Mouse (Mus musculus): Measurements from ENCODE around the gene Ambp. TPM values are rescaled to one million over a fixed set of nuclear protein-coding genes. Genes with fewer than 3 reads are reported as not detected.

The Ambp gene
- polyA plus RNA-seq (2015; fragmentation: Nextera tagmentation; extraction: Ambion mirVana): 0.26 and 2.8 TPM in 2 replicates

DNA sequence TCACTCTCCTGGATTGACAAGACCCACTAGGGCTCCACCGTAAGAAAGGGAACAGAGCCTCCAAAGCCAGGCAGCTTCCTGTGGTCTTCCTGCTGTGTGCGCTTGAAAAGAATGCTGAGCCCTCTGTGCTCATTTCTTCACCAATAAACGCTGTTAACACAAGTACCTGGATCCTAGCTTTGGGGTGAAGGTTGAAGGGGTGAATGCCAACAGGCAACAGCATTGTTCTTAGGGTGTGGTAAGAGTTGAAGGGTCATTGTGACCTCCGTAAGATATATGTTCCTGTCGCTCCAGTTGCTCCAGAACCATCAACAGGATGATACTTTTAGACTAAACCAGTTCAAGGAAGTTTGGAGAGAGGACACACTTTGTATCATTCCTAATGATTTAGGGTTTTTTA is at the start of gene Ambp:
Ambp (minus strand) TSS at position 101 of the 400 bp plus-strand sequence.
- 64% methylated on average over 5 of the region's 5 CpGs for WGBS
- Histone ChIP-seq H3K27me3 (replicated peaks) (no peaks in the 10 kb centered on the region), H3K4me1 (peaks cover 3% of the 10 kb centered on the region; the same call in 1 of the 2 replicates), H3K4me3 (no peak within 1 kb of the TSS), H3K36me3 (replicated peaks) (no peaks in the 10 kb centered on the region), H3K4me2 (no peak within 1 kb of the TSS), H3K27ac (no peak within 1 kb of the TSS), H3K9ac (no peak within 1 kb of the TSS), H3K9me3 (no peaks in the 10 kb centered on the region)
- ATAC-seq (replicated peaks): no peak

DNA sequence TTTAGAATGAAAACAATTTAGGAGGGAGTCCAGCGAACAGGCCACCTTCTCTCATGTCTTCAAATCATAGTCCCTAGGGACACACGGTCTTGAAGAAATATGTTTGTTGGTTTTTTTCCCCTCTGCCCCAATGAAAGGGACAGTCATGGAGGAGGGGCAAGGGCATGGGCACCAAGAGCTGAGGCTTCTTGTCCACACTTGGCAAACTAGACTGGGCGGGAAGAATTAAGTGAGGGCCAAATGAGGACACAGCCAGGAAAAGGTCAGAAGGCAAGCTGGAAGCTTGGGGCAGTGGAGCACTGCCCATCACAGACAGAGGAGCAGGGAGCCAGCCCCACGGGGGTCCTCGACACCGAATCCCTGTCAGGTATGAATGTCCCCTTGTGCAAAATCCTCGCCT is 49.3 kb upstream of the Ambp start:
- Histone ChIP-seq H3K27ac (no peak overlapping the region), H3K9me3 (no peaks in the 10 kb centered on the region), H3K4me1 (no peaks in the 10 kb centered on the region), H3K9ac (no peak overlapping the region), H3K4me3 (no peak overlapping the region), H3K27me3 (replicated peaks) (no peaks in the 10 kb centered on the region), H3K36me3 (replicated peaks) (no peaks in the 10 kb centered on the region), H3K4me2 (no peak overlapping the region)
- ATAC-seq (replicated peaks): no peak
- 88% methylated on average over 7 of the region's 7 CpGs for WGBS

DNA sequence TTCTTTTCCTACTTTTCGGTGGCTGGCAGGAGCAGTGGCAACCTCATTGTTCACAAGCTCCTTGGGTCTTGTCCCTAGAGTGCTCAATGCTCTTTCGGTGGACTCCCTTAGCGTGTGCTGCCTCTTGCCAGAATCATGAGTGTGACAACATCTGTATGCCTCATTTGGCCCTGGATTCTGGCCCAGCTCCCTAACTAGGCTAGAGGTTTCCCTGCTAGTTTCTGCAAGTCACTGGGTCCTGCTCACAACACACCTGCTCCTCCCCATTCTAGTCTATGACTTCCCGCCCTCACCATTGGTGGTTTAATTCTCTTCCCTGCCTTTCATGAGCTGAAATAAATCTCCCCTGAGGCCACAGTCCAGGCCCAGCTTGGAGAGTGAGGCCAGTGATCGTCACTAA is 44.8 kb upstream of the Ambp start:
- Histone ChIP-seq H3K4me3 (no peak overlapping the region), H3K27me3 (replicated peaks) (no peaks in the 10 kb centered on the region), H3K9ac (no peak overlapping the region), H3K36me3 (replicated peaks) (no peaks in the 10 kb centered on the region), H3K9me3 (no peaks in the 10 kb centered on the region), H3K27ac (no peak overlapping the region), H3K4me1 (no peaks in the 10 kb centered on the region), H3K4me2 (no peak overlapping the region)
- no peak for ATAC-seq (replicated peaks)
- 91% methylated on average over 5 of the region's 5 CpGs for WGBS

DNA sequence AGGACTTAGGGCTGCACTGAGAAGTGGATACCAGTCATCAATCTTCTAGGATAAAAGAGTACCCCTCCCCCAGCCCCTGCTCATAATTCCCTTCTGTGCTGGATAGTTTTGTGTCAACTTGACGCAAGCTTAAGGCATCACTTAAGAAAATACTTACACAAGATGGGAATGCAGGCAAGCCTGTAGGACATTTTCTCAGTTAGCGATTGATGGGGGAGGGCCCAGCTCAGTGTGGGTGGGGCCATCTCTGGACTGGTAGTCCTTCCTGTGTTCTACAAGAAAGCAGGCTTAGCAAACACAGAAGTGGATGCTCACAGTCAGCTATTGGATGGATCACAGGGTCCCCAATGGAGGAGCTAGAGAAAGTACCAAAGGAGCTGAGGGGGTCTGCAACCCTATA is 39.8 kb upstream of the Ambp start:
- H3K4me1 ChIP-seq: no peaks in the 10 kb centered on the region
- H3K9ac ChIP-seq: no peak overlapping the region
- no peaks in the 10 kb centered on the region for H3K27me3 ChIP-seq (replicated peaks)
- no peak overlapping the region for H3K4me3 ChIP-seq
- H3K36me3 ChIP-seq (replicated peaks): no peaks in the 10 kb centered on the region
- H3K4me2 ChIP-seq: no peak overlapping the region
- no peaks in the 10 kb centered on the region for H3K9me3 ChIP-seq
- 90% methylated on average over 2 of the region's 2 CpGs for WGBS
- H3K27ac ChIP-seq: no peak overlapping the region
- ATAC-seq (replicated peaks): no peak

DNA sequence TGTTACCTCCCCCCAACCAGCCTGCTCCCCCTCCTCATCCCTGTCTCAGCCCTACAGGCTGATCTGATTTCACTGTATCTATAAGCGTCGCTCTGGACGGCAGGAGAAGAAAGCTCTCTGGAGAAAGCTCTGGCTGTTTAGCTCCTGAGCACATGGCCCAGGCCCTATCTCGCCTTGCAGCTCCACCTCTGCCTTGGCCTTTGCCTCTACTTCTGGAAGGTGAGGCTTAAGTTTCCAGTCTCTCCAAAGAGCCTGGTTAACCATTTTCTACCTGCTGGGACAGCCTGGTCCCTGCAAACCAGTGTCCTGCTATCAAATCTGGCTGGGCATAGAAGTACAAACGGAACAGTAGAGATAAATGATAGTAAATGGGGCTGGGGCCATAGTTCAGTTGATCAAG is 37.0 kb upstream of the Ambp start:
- no peak overlapping the region for H3K4me3 ChIP-seq
- no peak overlapping the region for H3K4me2 ChIP-seq
- no peaks in the 10 kb centered on the region for H3K9me3 ChIP-seq
- H3K27me3 ChIP-seq (replicated peaks): no peaks in the 10 kb centered on the region
- WGBS: 73% methylated on average over 5 of the region's 5 CpGs
- no peak for ATAC-seq (replicated peaks)
- H3K27ac ChIP-seq: no peak overlapping the region
- H3K9ac ChIP-seq: no peak overlapping the region
- no peaks in the 10 kb centered on the region for H3K36me3 ChIP-seq (replicated peaks)
- H3K4me1 ChIP-seq: no peaks in the 10 kb centered on the region

DNA sequence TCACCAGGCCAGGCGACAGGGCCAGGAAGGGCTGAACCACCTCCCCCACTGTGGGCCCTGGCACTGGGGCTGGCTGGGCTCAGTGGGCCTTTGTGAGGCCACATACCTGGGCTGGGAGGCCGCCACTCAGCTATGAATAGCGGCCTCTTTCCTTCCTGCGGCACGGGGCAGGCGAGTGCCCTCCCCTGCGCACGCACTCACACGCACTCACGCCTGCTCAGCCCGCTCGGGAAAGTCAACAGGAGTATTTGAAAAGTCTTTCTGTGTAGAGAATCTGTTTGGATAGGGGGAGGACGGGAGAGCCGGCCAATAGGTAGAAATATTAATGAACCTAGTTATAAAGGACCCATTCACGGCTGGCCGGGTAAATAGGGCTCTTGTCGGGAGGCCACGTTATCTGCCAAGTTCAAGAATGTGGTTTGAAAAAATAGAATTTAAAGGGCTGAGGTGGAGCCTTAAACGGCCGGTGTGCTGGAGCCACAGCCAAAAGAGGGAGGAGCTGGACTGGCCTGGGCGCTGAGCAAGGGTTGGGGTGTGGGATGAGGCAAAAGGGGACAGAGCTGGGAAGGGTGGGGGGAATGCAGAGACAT is 31.8 kb upstream of the Ambp start:
- H3K36me3 ChIP-seq (replicated peaks): no peaks in the 10 kb centered on the region
- no peaks in the 10 kb centered on the region; the same call in 1 of the 2 replicates for H3K4me1 ChIP-seq
- H3K9me3 ChIP-seq: no peaks in the 10 kb centered on the region
- no peak overlapping the region for H3K9ac ChIP-seq
- WGBS: 44% methylated on average over 21 of the region's 21 CpGs
- peak; percentile 67 for ATAC-seq (replicated peaks)
- H3K4me3 ChIP-seq: no peak overlapping the region
- no peak overlapping the region for H3K4me2 ChIP-seq
- no peak overlapping the region for H3K27ac ChIP-seq
- no peaks in the 10 kb centered on the region for H3K27me3 ChIP-seq (replicated peaks)

DNA sequence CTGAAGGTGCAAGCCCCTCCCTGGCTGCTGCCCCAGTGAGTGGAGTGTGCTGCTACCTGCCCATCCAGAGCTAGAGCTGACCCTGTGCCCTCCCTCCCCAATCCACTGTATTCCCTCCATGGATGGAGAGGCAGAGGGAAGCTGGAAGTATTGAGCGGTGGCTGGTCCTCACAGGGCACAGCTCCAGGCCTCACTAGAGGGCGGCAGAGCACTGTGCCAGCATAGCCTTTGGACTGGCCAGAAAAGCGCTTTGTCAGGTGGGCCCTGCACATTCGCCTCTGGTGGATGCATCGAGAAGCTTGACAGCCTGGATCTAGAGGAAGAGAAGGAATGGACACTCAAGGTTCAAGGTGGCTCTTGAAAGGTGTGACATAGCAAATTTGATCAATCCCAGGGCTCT is 27.0 kb upstream of the Ambp start:
- WGBS: 9% methylated on average over 5 of the region's 5 CpGs
- Histone ChIP-seq H3K36me3 (replicated peaks) (no peaks in the 10 kb centered on the region), H3K4me1 (no peaks in the 10 kb centered on the region; the same call in 1 of the 2 replicates), H3K4me3 (no peak overlapping the region), H3K27ac (no peak overlapping the region), H3K4me2 (no peak overlapping the region), H3K9ac (no peak overlapping the region), H3K27me3 (replicated peaks) (no peaks in the 10 kb centered on the region), H3K9me3 (no peaks in the 10 kb centered on the region)
- peak; percentile 92 for ATAC-seq (replicated peaks)

DNA sequence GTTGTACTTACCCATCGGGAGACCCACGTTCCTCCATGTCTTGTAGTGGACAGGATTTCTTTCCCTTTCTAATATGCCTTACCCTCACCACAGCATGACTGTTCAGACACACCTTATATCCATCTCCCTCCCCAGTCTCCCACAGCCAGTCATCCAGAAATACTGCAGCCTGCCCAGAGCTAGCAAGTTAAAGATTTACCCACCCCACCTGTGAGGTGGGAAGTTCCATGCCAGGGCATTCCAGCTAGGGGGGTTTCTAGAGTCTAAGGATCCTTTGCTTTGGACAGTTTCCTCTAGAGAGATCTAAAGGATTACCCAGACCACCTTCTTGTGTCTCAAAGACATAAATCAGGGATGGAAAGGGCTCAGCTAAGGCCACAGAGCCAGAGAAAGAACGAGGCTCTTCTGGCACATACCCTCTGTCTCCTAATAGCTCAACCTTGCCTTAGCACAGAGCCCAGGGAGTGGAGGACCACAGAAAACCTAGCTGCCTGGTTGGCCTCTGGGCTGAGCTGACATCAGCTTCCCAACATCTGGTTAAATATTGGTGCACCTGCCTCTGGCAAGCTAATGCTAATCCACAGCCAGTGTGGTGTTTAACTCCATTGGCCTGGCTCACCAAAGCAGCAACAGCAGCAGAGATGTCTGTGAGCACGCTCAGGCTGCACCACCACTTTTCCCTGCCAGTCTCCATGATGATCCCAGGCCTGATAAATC is 17.5 kb upstream of the Ambp start, which contains the start of gene Kif12:
Kif12 (minus strand) TSS at position 163 of the 717 bp plus-strand sequence.
- WGBS: 82% methylated on average over 4 of the region's 4 CpGs
- ATAC-seq (replicated peaks): no peak

DNA sequence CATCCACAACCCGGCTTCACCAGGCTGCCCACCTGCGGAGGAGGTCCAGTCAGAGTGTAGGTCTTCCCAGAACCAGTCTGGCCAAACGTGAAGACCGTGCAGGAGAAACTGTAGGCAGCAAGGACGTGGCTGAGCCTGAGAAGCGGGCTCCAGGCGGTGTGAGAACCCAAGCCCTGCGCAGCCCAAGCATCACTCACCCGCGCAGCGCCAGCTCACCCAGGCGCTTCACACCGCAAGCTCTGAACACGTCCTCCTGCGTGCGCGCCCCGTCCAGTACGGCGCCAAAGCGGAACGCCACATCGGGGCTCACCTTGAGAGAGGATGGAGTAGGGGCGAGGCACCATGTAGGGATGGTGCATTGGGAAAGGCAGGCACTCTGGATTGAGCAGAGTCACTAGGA is 16.5 kb upstream of the Ambp start:
- Histone ChIP-seq H3K27ac (no peak overlapping the region), H3K4me1 (no peaks in the 10 kb centered on the region), H3K36me3 (replicated peaks) (no peaks in the 10 kb centered on the region), H3K4me3 (no peak overlapping the region), H3K9me3 (no peaks in the 10 kb centered on the region), H3K9ac (no peak overlapping the region), H3K4me2 (no peak overlapping the region), H3K27me3 (replicated peaks) (no peaks in the 10 kb centered on the region)
- ATAC-seq (replicated peaks): peak; percentile 69
- WGBS: 59% methylated on average over 24 of the region's 24 CpGs

More for the DNA sequence above, 17.5 kb upstream of the Ambp start, which contains the start of gene Kif12:
- H3K27ac ChIP-seq: no peak within 1 kb of the TSS
- H3K4me1 ChIP-seq: no peaks in the 10 kb centered on the region
- no peak within 1 kb of the TSS for H3K4me2 ChIP-seq
- no peaks in the 10 kb centered on the region for H3K27me3 ChIP-seq (replicated peaks)
- no peaks in the 10 kb centered on the region for H3K9me3 ChIP-seq
- H3K36me3 ChIP-seq (replicated peaks): no peaks in the 10 kb centered on the region
- no peak within 1 kb of the TSS for H3K9ac ChIP-seq
- H3K4me3 ChIP-seq: no peak within 1 kb of the TSS

DNA sequence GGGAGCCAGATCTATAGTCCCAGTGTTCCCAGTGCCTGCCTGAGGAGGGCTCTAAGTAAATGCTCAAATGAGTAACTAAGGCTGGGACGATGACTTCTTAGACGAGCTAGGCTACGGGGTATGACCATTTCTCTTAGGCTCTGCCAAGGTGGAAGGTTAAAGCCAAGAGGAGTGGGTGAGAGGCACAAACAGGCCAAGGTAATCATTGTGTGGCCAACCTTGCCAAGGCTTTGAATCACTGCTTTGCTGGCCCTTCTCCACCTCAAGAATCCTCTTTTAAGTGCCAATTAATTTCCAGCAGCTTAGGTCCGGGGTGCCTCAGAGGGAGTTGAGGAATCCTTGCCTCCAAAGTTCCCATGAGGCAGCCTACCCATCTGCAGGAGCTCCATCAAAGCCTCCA is 15.5 kb upstream of the Ambp start:
- H3K4me3 ChIP-seq: no peak overlapping the region
- H3K9me3 ChIP-seq: no peaks in the 10 kb centered on the region
- WGBS: 86% methylated on average over 4 of the region's 4 CpGs
- no peak overlapping the region for H3K9ac ChIP-seq
- no peak for ATAC-seq (replicated peaks)
- no peaks in the 10 kb centered on the region for H3K4me1 ChIP-seq
- H3K36me3 ChIP-seq (replicated peaks): no peaks in the 10 kb centered on the region
- H3K4me2 ChIP-seq: no peak overlapping the region
- no peak overlapping the region for H3K27ac ChIP-seq
- no peaks in the 10 kb centered on the region for H3K27me3 ChIP-seq (replicated peaks)

DNA sequence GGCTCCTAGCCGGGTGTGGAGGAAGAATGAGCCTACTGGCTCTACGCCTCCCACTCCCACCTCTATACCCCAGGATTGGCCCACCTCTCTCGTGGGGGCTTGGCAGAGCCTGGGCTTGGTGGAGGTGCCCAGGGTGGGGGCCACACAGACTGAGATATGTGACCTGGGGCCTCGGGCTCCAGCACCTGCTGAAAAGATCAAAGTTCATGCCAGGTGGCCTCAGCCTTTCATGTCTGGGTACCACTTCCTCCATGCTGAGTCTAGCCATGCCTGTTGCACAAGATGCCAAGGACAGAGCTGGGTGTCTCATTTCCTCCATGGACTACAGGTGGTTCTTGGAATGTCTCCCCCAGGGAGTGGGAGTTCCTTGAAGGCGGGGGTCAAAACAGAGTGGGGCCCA is 11.7 kb upstream of the Ambp start:
- Histone ChIP-seq H3K27ac (no peak overlapping the region), H3K9ac (no peak overlapping the region), H3K9me3 (no peaks in the 10 kb centered on the region), H3K36me3 (replicated peaks) (no peaks in the 10 kb centered on the region), H3K27me3 (replicated peaks) (no peaks in the 10 kb centered on the region), H3K4me2 (no peak overlapping the region), H3K4me1 (no peaks in the 10 kb centered on the region), H3K4me3 (no peak overlapping the region)
- WGBS: 83% methylated on average over 5 of the region's 5 CpGs
- no peak for ATAC-seq (replicated peaks)

DNA sequence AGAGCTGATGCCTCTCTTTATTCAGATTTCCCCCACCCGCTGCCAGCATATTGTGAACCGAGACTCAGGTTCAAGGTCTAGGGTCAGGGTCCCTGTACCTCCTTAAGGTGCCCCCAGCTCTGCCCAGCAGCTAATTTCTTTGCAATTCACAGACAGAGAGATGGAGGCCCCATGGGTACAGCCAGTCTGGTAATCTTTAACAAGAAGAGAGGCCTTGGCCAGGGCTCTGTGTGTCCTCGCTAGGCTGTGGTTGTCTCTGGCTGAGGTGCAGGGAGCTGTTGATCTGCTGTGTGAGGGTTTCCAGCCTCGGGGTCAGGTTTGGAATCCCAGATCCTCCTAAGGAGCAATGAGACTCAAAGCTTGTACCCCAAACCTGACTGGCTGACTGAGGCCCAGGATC is 11.0 kb upstream of the Ambp start:
- WGBS: 92% methylated on average over 4 of the region's 4 CpGs
- Histone ChIP-seq H3K36me3 (replicated peaks) (no peaks in the 10 kb centered on the region), H3K27me3 (replicated peaks) (no peaks in the 10 kb centered on the region), H3K27ac (no peak overlapping the region), H3K4me3 (no peak overlapping the region), H3K9ac (no peak overlapping the region), H3K4me1 (no peaks in the 10 kb centered on the region), H3K9me3 (no peaks in the 10 kb centered on the region), H3K4me2 (no peak overlapping the region)
- ATAC-seq (replicated peaks): no peak

All from midbrain, embryonic 15.5 days (tissue).